Mouse (Mus musculus): ENCODE results near the gene Smug1. TPM values are rescaled to one million over a fixed set of nuclear protein-coding genes. Genes with fewer than 3 reads are reported as not detected.

Gene Smug1
- polyA plus RNA-seq, 1 experiment from 2014 or later: 15.8 TPM

GRCm38 (mm10) chr15:103134277-103135086 is 32.4 kb downstream of the Smug1 start:
- peaks cover 95% of the 10 kb centered on the region for H3K27me3 ChIP-seq (replicated peaks)
- WGBS: 36% methylated on average over 5 of the region's 5 CpGs

GRCm38 (mm10) chr15:103133761-103134160 is 33.1 kb downstream of the Smug1 start:
- Histone ChIP-seq H3K4me2 (no peak overlapping the region), H3K36me3 (no peaks in the 10 kb centered on the region), H3K4me3 (no peak overlapping the region), H3K27me3 (replicated peaks) (peaks cover 93% of the 10 kb centered on the region), H3K9ac (no peak overlapping the region), H3K9me3 (0 out of 2 replicates have a peak, but pooled peaks cover 5% of the 10 kb centered on the region), H3K27ac (replicated peaks) (no peak overlapping the region), H3K4me1 (peaks cover 37% of the 10 kb centered on the region)
- no peak for ATAC-seq (ENCODE audit: extremely low read depth, insufficient number of reproducible peaks, low FRiP score, low TSS enrichment)
- 15% methylated on average over 4 of the region's 4 CpGs for WGBS

More at GRCm38 (mm10) chr15:103134277-103135086, 32.4 kb downstream of the Smug1 start:
- peak overlapping the region; percentile 81; the same call in 1 of the 2 replicates for H3K27ac ChIP-seq (replicated peaks)
- H3K4me1 ChIP-seq: peaks cover 30% of the 10 kb centered on the region
- no peaks in the 10 kb centered on the region for H3K36me3 ChIP-seq
- 0 out of 2 replicates have a peak, but pooled peaks cover 5% of the 10 kb centered on the region for H3K9me3 ChIP-seq
- ATAC-seq (ENCODE audit: extremely low read depth, insufficient number of reproducible peaks, low FRiP score, low TSS enrichment): no peak
- H3K9ac ChIP-seq: no peak overlapping the region
- H3K4me2 ChIP-seq: no peak overlapping the region
- H3K4me3 ChIP-seq: no peak overlapping the region

GRCm38 (mm10) chr15:103130729-103131128 is 36.2 kb downstream of the Smug1 start:
- Histone ChIP-seq H3K27ac (replicated peaks) (no peak overlapping the region), H3K4me2 (no peak overlapping the region), H3K9ac (no peak overlapping the region), H3K27me3 (replicated peaks) (peaks cover 94% of the 10 kb centered on the region), H3K4me1 (peaks cover 31% of the 10 kb centered on the region), H3K36me3 (no peaks in the 10 kb centered on the region), H3K4me3 (no peak overlapping the region), H3K9me3 (0 out of 2 replicates have a peak, but pooled peaks cover 5% of the 10 kb centered on the region)
- WGBS: 47% methylated on average over 1 of the region's 1 CpGs
- ATAC-seq (ENCODE audit: extremely low read depth, insufficient number of reproducible peaks, low FRiP score, low TSS enrichment): no peak

- WGBS: 30% methylated on average over 6 of the region's 6 CpGs
- no peak for ATAC-seq (ENCODE audit: extremely low read depth, insufficient number of reproducible peaks, low FRiP score, low TSS enrichment)
- 0 out of 2 replicates have a peak, but pooled peaks cover 5% of the 10 kb centered on the region for H3K9me3 ChIP-seq
- H3K27me3 ChIP-seq (replicated peaks): peaks cover 96% of the 10 kb centered on the region
- H3K4me2 ChIP-seq: no peak overlapping the region
- peaks cover 17% of the 10 kb centered on the region for H3K4me1 ChIP-seq
- no peak overlapping the region for H3K27ac ChIP-seq (replicated peaks)
- H3K9ac ChIP-seq: no peak overlapping the region
- no peak overlapping the region for H3K4me3 ChIP-seq
- H3K36me3 ChIP-seq: no peaks in the 10 kb centered on the region
Observed at GRCm38 (mm10) chr15:103129289-103129688, 37.6 kb downstream of the Smug1 start.

GRCm38 (mm10) chr15:103128056-103128833 is 38.6 kb downstream of the Smug1 start:
- WGBS: 50% methylated on average over 1 of the region's 1 CpGs
- Histone ChIP-seq H3K36me3 (no peaks in the 10 kb centered on the region), H3K4me1 (peaks cover 15% of the 10 kb centered on the region), H3K9me3 (0 out of 2 replicates have a peak, but pooled peaks cover 5% of the 10 kb centered on the region), H3K27me3 (replicated peaks) (peaks cover 96% of the 10 kb centered on the region), H3K27ac (replicated peaks) (no peak overlapping the region), H3K4me3 (no peak overlapping the region), H3K4me2 (no peak overlapping the region), H3K9ac (no peak overlapping the region)
- ATAC-seq (ENCODE audit: extremely low read depth, insufficient number of reproducible peaks, low FRiP score, low TSS enrichment): no peak

GRCm38 (mm10) chr15:103125982-103126381 is 40.9 kb downstream of the Smug1 start:
- Histone ChIP-seq H3K9me3 (0 out of 2 replicates have a peak, but pooled peaks cover 5% of the 10 kb centered on the region), H3K27ac (replicated peaks) (no peak overlapping the region), H3K4me2 (no peak overlapping the region), H3K4me1 (peaks cover 21% of the 10 kb centered on the region), H3K27me3 (replicated peaks) (peaks cover 96% of the 10 kb centered on the region), H3K36me3 (no peaks in the 10 kb centered on the region), H3K9ac (no peak overlapping the region), H3K4me3 (no peak overlapping the region)
- WGBS: 79% methylated on average over 5 of the region's 5 CpGs
- no peak for ATAC-seq (ENCODE audit: extremely low read depth, insufficient number of reproducible peaks, low FRiP score, low TSS enrichment)

- Histone ChIP-seq H3K4me3 (no peak overlapping the region), H3K9ac (no peak overlapping the region), H3K4me1 (peaks cover 18% of the 10 kb centered on the region), H3K4me2 (no peak overlapping the region), H3K9me3 (no peaks in the 10 kb centered on the region), H3K36me3 (no peaks in the 10 kb centered on the region), H3K27me3 (replicated peaks) (peaks cover 96% of the 10 kb centered on the region), H3K27ac (replicated peaks) (no peak overlapping the region)
- no peak for ATAC-seq (ENCODE audit: extremely low read depth, insufficient number of reproducible peaks, low FRiP score, low TSS enrichment)
- WGBS: 64% methylated on average over 1 of the region's 1 CpGs
Observed at GRCm38 (mm10) chr15:103124254-103124653, 42.6 kb downstream of the Smug1 start.

- no peak for ATAC-seq (ENCODE audit: extremely low read depth, insufficient number of reproducible peaks, low FRiP score, low TSS enrichment)
- H3K9ac ChIP-seq: no peak overlapping the region
- no peak overlapping the region for H3K4me2 ChIP-seq
- no peaks in the 10 kb centered on the region for H3K36me3 ChIP-seq
- H3K9me3 ChIP-seq: no peaks in the 10 kb centered on the region
- peaks cover 95% of the 10 kb centered on the region for H3K27me3 ChIP-seq (replicated peaks)
- no peak overlapping the region for H3K4me3 ChIP-seq
- H3K27ac ChIP-seq (replicated peaks): no peak overlapping the region
- WGBS: 56% methylated on average over 8 of the region's 8 CpGs
- H3K4me1 ChIP-seq: peaks cover 10% of the 10 kb centered on the region
Observed at GRCm38 (mm10) chr15:103123343-103123742, 43.5 kb downstream of the Smug1 start.

GRCm38 (mm10) chr15:103122372-103122771 is 44.5 kb downstream of the Smug1 start:
- Histone ChIP-seq H3K4me2 (no peak overlapping the region), H3K9ac (no peak overlapping the region), H3K9me3 (no peaks in the 10 kb centered on the region), H3K4me3 (no peak overlapping the region), H3K27ac (replicated peaks) (no peak overlapping the region), H3K36me3 (no peaks in the 10 kb centered on the region), H3K27me3 (replicated peaks) (peaks cover 96% of the 10 kb centered on the region), H3K4me1 (0 out of 2 replicates have a peak, but pooled peaks cover 9% of the 10 kb centered on the region)
- no peak for ATAC-seq (ENCODE audit: extremely low read depth, insufficient number of reproducible peaks, low FRiP score, low TSS enrichment)
- WGBS: 43% methylated on average over 2 of the region's 2 CpGs

- Histone ChIP-seq H3K27me3 (replicated peaks) (peaks cover 97% of the 10 kb centered on the region), H3K36me3 (no peaks in the 10 kb centered on the region), H3K4me2 (no peak overlapping the region), H3K9ac (no peak overlapping the region), H3K4me1 (0 out of 2 replicates have a peak, but pooled peaks cover 9% of the 10 kb centered on the region), H3K4me3 (no peak overlapping the region), H3K27ac (replicated peaks) (no peak overlapping the region), H3K9me3 (no peaks in the 10 kb centered on the region)
- no peak for ATAC-seq (ENCODE audit: extremely low read depth, insufficient number of reproducible peaks, low FRiP score, low TSS enrichment)
- WGBS: 52% methylated on average over 5 of the region's 5 CpGs
Observed at GRCm38 (mm10) chr15:103121416-103121815, 45.5 kb downstream of the Smug1 start.

- WGBS: 62% methylated on average over 11 of the region's 11 CpGs
- H3K36me3 ChIP-seq: no peaks in the 10 kb centered on the region
- H3K4me2 ChIP-seq: no peak overlapping the region
- no peaks in the 10 kb centered on the region for H3K9me3 ChIP-seq
- H3K4me3 ChIP-seq: no peak overlapping the region
- H3K27ac ChIP-seq (replicated peaks): no peak overlapping the region
- H3K27me3 ChIP-seq (replicated peaks): peaks cover 97% of the 10 kb centered on the region
- no peak for ATAC-seq (ENCODE audit: extremely low read depth, insufficient number of reproducible peaks, low FRiP score, low TSS enrichment)
- H3K4me1 ChIP-seq: peaks cover 11% of the 10 kb centered on the region
- no peak overlapping the region for H3K9ac ChIP-seq
Observed at GRCm38 (mm10) chr15:103120594-103120993, 46.3 kb downstream of the Smug1 start.

Data from heart, embryonic 13.5 days (tissue).